Mouse (Mus musculus): Measurements from ENCODE around the gene Gabpa. TPM values are rescaled to one million over a fixed set of nuclear protein-coding genes. Genes with fewer than 3 reads are reported as not detected.

Gene Gabpa
- polyA plus RNA-seq, 1 experiment = 11.7 TPM

DNA sequence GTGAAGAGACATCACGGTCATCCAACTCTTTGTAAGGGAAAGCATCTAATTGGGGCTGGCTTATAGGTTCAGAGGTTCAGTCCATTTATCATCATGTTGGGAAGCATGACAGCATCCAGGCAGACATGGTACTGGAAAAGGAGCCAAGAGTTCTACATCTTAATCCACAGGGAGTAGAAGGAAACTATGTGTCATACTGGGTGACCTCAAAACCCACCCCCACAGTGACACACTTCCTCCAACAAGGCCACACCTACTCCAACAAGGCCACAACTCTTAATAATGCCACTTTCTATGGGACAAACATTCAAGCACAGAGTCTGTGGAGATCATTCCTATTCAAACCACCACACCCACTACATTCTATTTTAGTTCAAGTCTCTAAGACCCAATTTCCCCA, 24.5 kb upstream of the Gabpa start:
- Histone ChIP-seq H3K27me3 (ENCODE audit: control insufficient read depth, insufficient read depth, insufficient read length) (no peaks in the 10 kb centered on the region), H3K4me3 (ENCODE audit: insufficient read depth, poor library complexity, severe bottlenecking) (no peak overlapping the region), H3ac (ENCODE audit: control insufficient read depth, insufficient read length, low read depth) (no peak overlapping the region), H3K36me3 (ENCODE audit: control insufficient read depth, insufficient read depth) (peaks cover 29% of the 10 kb centered on the region), H3K79me2 (ENCODE audit: control insufficient read depth, insufficient read depth) (no peaks in the 10 kb centered on the region), H3K79me3 (ENCODE audit: low read depth) (no peaks in the 10 kb centered on the region)
- TF ChIP-seq FOSL1 (IDR thresholded peaks at IDR 0.05; ENCODE audit: insufficient read depth, low read length, poor library complexity, severe bottlenecking) (no peak), CEBPB (IDR thresholded peaks at IDR 0.05; ENCODE audit: low read depth) (no peak), CTCF (IDR thresholded peaks at IDR 0.05; ENCODE audit: control insufficient read depth, insufficient read depth, insufficient read length) (no peak), MYOD1 (IDR thresholded peaks at IDR 0.05; ENCODE audit: control insufficient read depth, insufficient read length, low read depth) (no peak), MYOG (IDR thresholded peaks at IDR 0.05; ENCODE audit: control insufficient read depth, extremely low read depth, insufficient read length) (no peak), USF1 (IDR thresholded peaks at IDR 0.05; ENCODE audit: low read depth) (no peak), MAX (IDR thresholded peaks at IDR 0.05) (no peak)

DNA sequence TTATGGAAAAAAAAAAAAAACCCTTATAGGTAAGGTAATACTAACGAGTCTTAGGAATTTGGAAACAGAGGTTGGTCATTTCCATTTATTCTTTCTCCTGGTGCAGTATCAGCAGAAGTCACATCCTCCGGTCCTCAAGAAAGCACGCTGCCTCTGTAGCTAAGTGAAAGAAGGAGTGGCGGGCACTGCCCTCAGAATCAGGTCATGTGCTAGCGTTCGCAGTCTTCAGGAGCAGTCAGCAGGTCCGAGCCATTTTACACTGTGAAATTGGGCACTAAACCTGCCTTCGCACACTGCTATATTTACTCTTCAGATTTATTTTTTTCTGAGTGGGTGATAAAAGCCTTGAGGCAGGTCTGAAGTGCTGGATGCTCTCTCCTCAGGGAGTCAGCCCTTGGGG, 20.9 kb upstream of the Gabpa start:
- no peak for TF ChIP-seq CEBPB (IDR thresholded peaks at IDR 0.05; ENCODE audit: low read depth)
- no peak for TF ChIP-seq MYOD1 (IDR thresholded peaks at IDR 0.05; ENCODE audit: control insufficient read depth, insufficient read length, low read depth)
- TF ChIP-seq MAX (IDR thresholded peaks at IDR 0.05) = no peak
- TF ChIP-seq USF1 (IDR thresholded peaks at IDR 0.05; ENCODE audit: low read depth) = no peak
- TF ChIP-seq CTCF (IDR thresholded peaks at IDR 0.05; ENCODE audit: control insufficient read depth, insufficient read depth, insufficient read length) = no peak
- TF ChIP-seq MYOG (IDR thresholded peaks at IDR 0.05; ENCODE audit: control insufficient read depth, extremely low read depth, insufficient read length) = no peak
- no peak for TF ChIP-seq FOSL1 (IDR thresholded peaks at IDR 0.05; ENCODE audit: insufficient read depth, low read length, poor library complexity, severe bottlenecking)
- H3K4me3 ChIP-seq (ENCODE audit: insufficient read depth, poor library complexity, severe bottlenecking) = no peak overlapping the region
- no peaks in the 10 kb centered on the region for H3K27me3 ChIP-seq (ENCODE audit: control insufficient read depth, insufficient read depth, insufficient read length)
- H3K79me3 ChIP-seq (ENCODE audit: low read depth) = no peaks in the 10 kb centered on the region
- no peak overlapping the region for H3ac ChIP-seq (ENCODE audit: control insufficient read depth, insufficient read length, low read depth)
- peaks cover 16% of the 10 kb centered on the region for H3K36me3 ChIP-seq (ENCODE audit: control insufficient read depth, insufficient read depth)
- no peaks in the 10 kb centered on the region for H3K79me2 ChIP-seq (ENCODE audit: control insufficient read depth, insufficient read depth)

- Histone ChIP-seq H3K79me3 (ENCODE audit: low read depth) (no peaks in the 10 kb centered on the region), H3K36me3 (ENCODE audit: control insufficient read depth, insufficient read depth) (peaks cover 16% of the 10 kb centered on the region), H3ac (ENCODE audit: control insufficient read depth, insufficient read length, low read depth) (no peak overlapping the region), H3K79me2 (ENCODE audit: control insufficient read depth, insufficient read depth) (no peaks in the 10 kb centered on the region), H3K4me3 (ENCODE audit: insufficient read depth, poor library complexity, severe bottlenecking) (no peak overlapping the region), H3K27me3 (ENCODE audit: control insufficient read depth, insufficient read depth, insufficient read length) (no peaks in the 10 kb centered on the region)
- no peak for TF ChIP-seq CTCF (IDR thresholded peaks at IDR 0.05; ENCODE audit: control insufficient read depth, insufficient read depth, insufficient read length)
- TF ChIP-seq MAX (IDR thresholded peaks at IDR 0.05) = no peak
- no peak for TF ChIP-seq MYOD1 (IDR thresholded peaks at IDR 0.05; ENCODE audit: control insufficient read depth, insufficient read length, low read depth)
- no peak for TF ChIP-seq USF1 (IDR thresholded peaks at IDR 0.05; ENCODE audit: low read depth)
- no peak for TF ChIP-seq FOSL1 (IDR thresholded peaks at IDR 0.05; ENCODE audit: insufficient read depth, low read length, poor library complexity, severe bottlenecking)
- TF ChIP-seq MYOG (IDR thresholded peaks at IDR 0.05; ENCODE audit: control insufficient read depth, extremely low read depth, insufficient read length) = no peak
- no peak for TF ChIP-seq CEBPB (IDR thresholded peaks at IDR 0.05; ENCODE audit: low read depth)
Observed at GRCm38 (mm10) chr16:84814511-84814910, 20.2 kb upstream of the Gabpa start.

- Histone ChIP-seq H3K4me3 (ENCODE audit: insufficient read depth, poor library complexity, severe bottlenecking) (no peak overlapping the region), H3K79me3 (ENCODE audit: low read depth) (no peaks in the 10 kb centered on the region), H3ac (ENCODE audit: control insufficient read depth, insufficient read length, low read depth) (no peak overlapping the region), H3K27me3 (ENCODE audit: control insufficient read depth, insufficient read depth, insufficient read length) (no peaks in the 10 kb centered on the region), H3K36me3 (ENCODE audit: control insufficient read depth, insufficient read depth) (peaks cover 36% of the 10 kb centered on the region), H3K79me2 (ENCODE audit: control insufficient read depth, insufficient read depth) (no peaks in the 10 kb centered on the region)
- no peak for TF ChIP-seq USF1 (IDR thresholded peaks at IDR 0.05; ENCODE audit: low read depth)
- no peak for TF ChIP-seq FOSL1 (IDR thresholded peaks at IDR 0.05; ENCODE audit: insufficient read depth, low read length, poor library complexity, severe bottlenecking)
- TF ChIP-seq MYOG (IDR thresholded peaks at IDR 0.05; ENCODE audit: control insufficient read depth, extremely low read depth, insufficient read length) = no peak
- no peak for TF ChIP-seq MYOD1 (IDR thresholded peaks at IDR 0.05; ENCODE audit: control insufficient read depth, insufficient read length, low read depth)
- TF ChIP-seq CEBPB (IDR thresholded peaks at IDR 0.05; ENCODE audit: low read depth) = no peak
- TF ChIP-seq MAX (IDR thresholded peaks at IDR 0.05) = no peak
- TF ChIP-seq CTCF (IDR thresholded peaks at IDR 0.05; ENCODE audit: control insufficient read depth, insufficient read depth, insufficient read length) = no peak
Observed at GRCm38 (mm10) chr16:84817423-84817822, 17.3 kb upstream of the Gabpa start.

GRCm38 (mm10) chr16:84825009-84825408, 9.7 kb upstream of the Gabpa start:
- H3K4me3 ChIP-seq (ENCODE audit: insufficient read depth, poor library complexity, severe bottlenecking) = no peak overlapping the region
- no peak for TF ChIP-seq USF1 (IDR thresholded peaks at IDR 0.05; ENCODE audit: low read depth)
- no peak for TF ChIP-seq MYOG (IDR thresholded peaks at IDR 0.05; ENCODE audit: control insufficient read depth, extremely low read depth, insufficient read length)
- no peak for TF ChIP-seq CTCF (IDR thresholded peaks at IDR 0.05; ENCODE audit: control insufficient read depth, insufficient read depth, insufficient read length)
- no peak for TF ChIP-seq MAX (IDR thresholded peaks at IDR 0.05)
- no peak for TF ChIP-seq FOSL1 (IDR thresholded peaks at IDR 0.05; ENCODE audit: insufficient read depth, low read length, poor library complexity, severe bottlenecking)
- no peak for TF ChIP-seq MYOD1 (IDR thresholded peaks at IDR 0.05; ENCODE audit: control insufficient read depth, insufficient read length, low read depth)
- TF ChIP-seq CEBPB (IDR thresholded peaks at IDR 0.05; ENCODE audit: low read depth) = no peak
- H3K27me3 ChIP-seq (ENCODE audit: control insufficient read depth, insufficient read depth, insufficient read length) = no peaks in the 10 kb centered on the region
- no peaks in the 10 kb centered on the region for H3K79me2 ChIP-seq (ENCODE audit: control insufficient read depth, insufficient read depth)
- no peak overlapping the region for H3ac ChIP-seq (ENCODE audit: control insufficient read depth, insufficient read length, low read depth)
- peaks cover 94% of the 10 kb centered on the region for H3K36me3 ChIP-seq (ENCODE audit: control insufficient read depth, insufficient read depth)
- H3K79me3 ChIP-seq (ENCODE audit: low read depth) = no peaks in the 10 kb centered on the region

DNA sequence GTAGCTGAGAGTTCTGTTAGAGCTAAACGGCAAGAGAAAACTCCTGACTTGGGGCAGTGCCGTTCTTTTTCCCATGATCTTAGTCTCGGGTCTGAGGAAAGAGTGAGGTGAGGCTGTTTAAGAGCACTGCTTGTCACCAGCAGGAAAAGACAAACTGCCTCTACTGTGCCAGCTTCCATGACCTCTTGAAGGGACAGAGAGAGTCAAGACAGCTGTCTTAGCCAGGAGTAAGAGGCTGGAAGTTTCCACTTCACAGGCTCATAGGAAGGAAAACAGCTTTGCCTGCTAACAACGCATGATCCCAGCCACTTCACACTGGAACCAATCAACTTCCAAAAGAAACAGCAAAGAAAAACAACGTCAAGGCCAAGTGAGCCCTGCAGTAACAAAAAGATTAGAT, 3.0 kb upstream of the Gabpa start:
- Histone ChIP-seq H3K36me3 (ENCODE audit: control insufficient read depth, insufficient read depth) (peaks cover 66% of the 10 kb centered on the region), H3K79me2 (ENCODE audit: control insufficient read depth, insufficient read depth) (peaks cover 59% of the 10 kb centered on the region), H3K79me3 (ENCODE audit: low read depth) (peaks cover 45% of the 10 kb centered on the region), H3K27me3 (ENCODE audit: control insufficient read depth, insufficient read depth, insufficient read length) (no peaks in the 10 kb centered on the region), H3ac (ENCODE audit: control insufficient read depth, insufficient read length, low read depth) (no peak overlapping the region), H3K4me3 (ENCODE audit: insufficient read depth, poor library complexity, severe bottlenecking) (no peak overlapping the region)
- no peak for TF ChIP-seq MYOD1 (IDR thresholded peaks at IDR 0.05; ENCODE audit: control insufficient read depth, insufficient read length, low read depth)
